Mouse (Mus musculus) ES-E14 (cell line): Measurements from ENCODE around the gene Rgs3. TPM values are rescaled to one million over a fixed set of nuclear protein-coding genes. Genes with fewer than 3 reads are reported as not detected.

Experiments
- DNase-seq: peaks from one replicate; pipeline ENCODE4 v3.0.0-alpha.2; 2013; ENCODE audit warnings: low read depth, low spot score
- H3K27ac ChIP-seq: 2 replicates; pipeline ENCODE4 v1.5.1; 2012; ENCODE audit warnings: low read depth, mild to moderate bottlenecking, low read length, moderate library complexity, mixed read lengths; ENCODE audit not compliant: poor library complexity, insufficient read depth, severe bottlenecking
- H3K36me3 ChIP-seq: 2 replicates; pipeline ENCODE4 v1.6.1; 2012; ENCODE audit warnings: mild to moderate bottlenecking, low read length, moderate library complexity, mixed read lengths; ENCODE audit not compliant: control insufficient read depth, poor library complexity, insufficient read depth, severe bottlenecking
- H3K4me1 ChIP-seq, 2 experiments: fragments of 150-350 bp in 1 of 2; sonication (generic) in 1 of 2; 2 replicates each; pipeline ENCODE4 v1.6.1; 2012; ENCODE audit warnings: low read length in 2 of 2, mild to moderate bottlenecking in 1 of 2, mixed read lengths in 1 of 2; ENCODE audit not compliant: control insufficient read depth in 2 of 2, insufficient read depth in 2 of 2, poor library complexity in 1 of 2
- H3K4me3 ChIP-seq, 2 experiments: fragments of 150-350 bp in 1 of 2; sonication (generic) in 1 of 2; 2 replicates each; pipeline ENCODE4 v1.5.1; 2012; ENCODE audit warnings: low read length in 2 of 2, low read depth in 1 of 2, mild to moderate bottlenecking in 1 of 2, mixed read lengths in 1 of 2; ENCODE audit not compliant: insufficient read depth in 1 of 2, poor library complexity in 1 of 2, severe bottlenecking in 1 of 2
- H3K9ac ChIP-seq: 2 replicates; pipeline ENCODE4 v1.6.1; 2012; ENCODE audit warnings: low read depth, mild to moderate bottlenecking, low read length, mixed read lengths; ENCODE audit not compliant: poor library complexity, insufficient read depth, severe bottlenecking
- H3K9me3 ChIP-seq: fragments of 150-350 bp; sonication (generic); 2 replicates; pipeline ENCODE4 v1.6.1; 2012; ENCODE audit warnings: low read depth, mild to moderate bottlenecking, low read length; ENCODE audit not compliant: control insufficient read depth, insufficient read depth
- CHD2 ChIP-seq: IDR thresholded peaks from 2 replicates; pipeline ENCODE4 v1.6.1; 2014; ENCODE audit warnings: mild to moderate bottlenecking, low read depth, low read length, inconsistent platforms
- HCFC1 ChIP-seq: IDR thresholded peaks from 2 replicates; pipeline ENCODE4 v1.6.1; 2012; ENCODE audit warnings: low read length, inconsistent platforms, borderline replicate concordance; ENCODE audit not compliant: insufficient read depth
- MAFK ChIP-seq: IDR thresholded peaks from 2 replicates; pipeline ENCODE4 v1.6.1; 2014; ENCODE audit warnings: mild to moderate bottlenecking, low read depth, low read length, inconsistent platforms; ENCODE audit not compliant: insufficient read depth
- ZC3H11A ChIP-seq: IDR thresholded peaks from 2 replicates; pipeline ENCODE4 v1.6.1; 2012; ENCODE audit warnings: low read depth, mild to moderate bottlenecking, inconsistent platforms, low read length, borderline replicate concordance
- ZNF384 ChIP-seq: IDR thresholded peaks from 2 replicates; pipeline ENCODE4 v1.6.1; 2012; ENCODE audit warnings: low read depth, low read length, inconsistent platforms
- in situ Hi-C, 2 experiments: fragments of 600-800 bp; cut with MboI; formaldehyde crosslinking; loops; one replicate each; pipeline ENCODE4 v1.15.1; 2025; ENCODE audit warnings: low sequenced_read_pairs in 2 of 2, inconsistent platforms in 1 of 2; ENCODE audit not compliant: unreplicated experiment in 2 of 2
- total RNA-seq: library from RNA; depleted of rRNA; stranded (reverse); fragments of 300-350 nt; gene quantifications from 2 replicates; pipeline ENCODE4 v1.2.3, GENCODE M21; 2012

The Rgs3 gene
- total RNA-seq, 1 experiment, result 10.0 TPM

- in situ Hi-C loops, result no loop called here
- H3K9me3 ChIP-seq, result no peaks in the 10 kb centered on the region
- no peak for DNase-seq
- no peak overlapping the region for H3K4me3 ChIP-seq
- H3K9ac ChIP-seq, result no peak overlapping the region
- H3K4me1 ChIP-seq, result no peaks in the 10 kb centered on the region
- TF ChIP-seq HCFC1, result no peak
- TF ChIP-seq MAFK, result no peak
- no peak for TF ChIP-seq ZNF384
- TF ChIP-seq ZC3H11A, result no peak
- no peak for TF ChIP-seq CHD2
- H3K36me3 ChIP-seq, result no peaks in the 10 kb centered on the region
- H3K27ac ChIP-seq, result no peak overlapping the region
These were observed 93.5 kb downstream of the Rgs3 start for GRCm38 (mm10) chr4:62652921-62653757.

GRCm38 (mm10) chr4:62653922-62654661 is 94.4 kb downstream of the Rgs3 start:
- Histone ChIP-seq H3K9me3 (no peaks in the 10 kb centered on the region), H3K4me1 (peaks cover 0 to under 1% of the 10 kb centered on the region in 2 experiments; a peak in 1 of 4 replicates), H3K27ac (no peak overlapping the region), H3K9ac (no peak overlapping the region), H3K36me3 (no peaks in the 10 kb centered on the region), H3K4me3 (no peak overlapping the region)
- TF ChIP-seq ZNF384 (no peak), CHD2 (no peak), HCFC1 (no peak), MAFK (no peak), ZC3H11A (no peak)
- in situ Hi-C loops, result no loop called here
- no peak for DNase-seq

- DNase-seq, result no peak
- Histone ChIP-seq H3K36me3 (no peaks in the 10 kb centered on the region), H3K27ac (no peak overlapping the region), H3K4me1 (peaks cover 20 to 38% of the 10 kb centered on the region in 2 experiments), H3K9me3 (no peaks in the 10 kb centered on the region), H3K4me3 (no peak overlapping the region), H3K9ac (no peak overlapping the region)
- in situ Hi-C loops, result no loop called here
- TF ChIP-seq ZC3H11A (no peak), ZNF384 (no peak), MAFK (no peak), CHD2 (no peak), HCFC1 (no peak)
These were observed 99.6 kb downstream of the Rgs3 start for GRCm38 (mm10) chr4:62659264-62659663.

GRCm38 (mm10) chr4:62659861-62660553 is 100.4 kb downstream of the Rgs3 start:
- peak overlapping the region; percentile 25; the same call in 1 of the 2 replicates for H3K27ac ChIP-seq
- no peaks in the 10 kb centered on the region for H3K9me3 ChIP-seq
- peak overlapping the region; percentile 14 to 29; a peak in 3 of 4 replicates for H3K4me3 ChIP-seq
- in situ Hi-C loops, result no loop called here
- TF ChIP-seq HCFC1 (no peak), ZC3H11A (no peak), CHD2 (no peak), MAFK (no peak), ZNF384 (no peak)
- DNase-seq, result no peak
- peaks cover 20 to 38% of the 10 kb centered on the region in 2 experiments for H3K4me1 ChIP-seq
- H3K36me3 ChIP-seq, result no peaks in the 10 kb centered on the region
- peak overlapping the region; percentile 27; the same call in 1 of the 2 replicates for H3K9ac ChIP-seq
